Mouse (Mus musculus) telencephalon, adult 2 months (tissue): ENCODE measurements around the gene Trarg1.
A peak's percentile ranks its signal among the peaks of the same experiment; 100 is the strongest.
"Not testable (repeated sequence)": the region's sequence is repeated elsewhere in the genome, so short reads cannot be mapped to it uniquely, and the experiment has no call there.

Source experiments
- DNase-seq: peaks from one replicate; pipeline ENCODE4 v3.0.0-alpha.2; 2011; ENCODE audit warnings: low read depth, low spot score

Trarg1 gene

DNA sequence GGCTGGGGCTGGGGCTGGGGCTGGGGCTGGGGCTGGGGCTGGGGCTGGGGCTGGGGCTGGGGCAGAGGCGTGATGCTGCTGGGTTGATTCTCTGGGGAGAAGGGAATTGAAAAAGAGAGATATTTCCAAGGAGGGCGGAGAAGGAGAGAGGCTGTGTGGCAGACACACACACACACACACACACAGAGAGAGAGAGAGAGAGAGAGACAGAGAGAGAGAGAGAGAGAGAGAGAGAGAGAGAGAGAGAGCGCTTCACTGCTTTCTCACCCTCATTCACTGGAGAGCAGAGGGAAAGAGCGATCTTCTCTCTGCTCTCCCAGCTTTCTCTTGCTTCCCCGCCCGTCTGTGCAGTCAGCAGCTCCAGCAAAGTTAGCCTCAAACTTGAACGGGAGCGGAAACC, at the start of gene Trarg1:
Gene Trarg1, plus strand, starts transcription at position 301 of the 400 bp plus-strand sequence.
- not testable (repeated sequence) for DNase-seq

GRCm38 (mm10) chr11:76630023-76630422, 49.6 kb upstream of the Trarg1 start:
- DNase-seq, result no peak

DNA sequence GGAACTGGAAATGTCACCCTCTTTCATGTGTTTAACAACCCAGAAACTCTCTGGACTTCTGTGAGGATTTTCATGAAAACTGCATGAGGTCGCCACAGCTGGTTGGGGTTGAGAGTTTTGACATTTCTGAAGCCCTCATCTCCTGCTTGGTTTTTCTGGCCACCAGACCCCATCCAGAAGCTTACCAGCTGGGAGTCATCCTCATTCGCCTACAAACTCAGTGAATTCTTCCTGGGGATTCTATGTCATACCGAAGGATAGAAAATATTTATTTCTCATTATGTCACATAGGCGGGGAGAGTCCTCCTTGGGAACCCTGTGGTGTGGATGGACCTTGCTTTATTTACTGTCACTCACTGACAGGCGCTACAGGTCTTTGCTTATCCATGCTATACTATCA, 49.1 kb upstream of the Trarg1 start:
- no peak for DNase-seq

DNA sequence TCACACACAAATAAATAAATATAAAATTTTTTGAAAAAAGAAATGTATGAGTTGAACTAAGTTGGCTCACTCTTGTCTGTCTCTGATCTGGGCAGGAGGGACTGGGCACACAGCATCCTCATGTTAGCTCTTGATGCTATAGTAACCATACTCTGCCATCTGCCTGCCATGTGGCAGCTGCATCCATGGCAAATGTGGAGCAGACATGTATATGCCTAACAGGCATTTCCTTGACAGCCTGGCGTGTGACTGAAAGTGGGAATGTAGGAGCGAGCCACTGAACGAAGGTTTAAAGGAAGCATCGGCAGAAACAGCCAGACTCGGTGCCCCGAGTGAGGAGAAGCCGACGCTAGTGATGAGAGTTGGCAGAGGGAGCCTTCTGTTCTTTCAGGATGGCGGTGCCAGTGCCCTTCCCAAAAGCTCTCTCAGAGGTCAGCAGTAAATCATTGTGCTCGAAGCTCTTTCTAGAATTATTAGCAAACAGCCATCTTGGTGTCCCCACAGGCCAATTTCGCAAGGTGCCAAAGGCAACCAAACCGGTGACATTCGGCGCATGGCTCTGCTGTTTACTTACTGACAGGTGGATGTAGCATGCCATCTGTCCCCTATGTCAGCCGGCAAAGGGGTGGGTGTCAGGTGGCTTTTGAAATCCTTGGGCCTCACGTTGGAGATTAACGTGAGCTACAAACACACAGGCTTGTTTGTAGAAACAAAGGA, 40.2 kb upstream of the Trarg1 start:
- no peak for DNase-seq

DNA sequence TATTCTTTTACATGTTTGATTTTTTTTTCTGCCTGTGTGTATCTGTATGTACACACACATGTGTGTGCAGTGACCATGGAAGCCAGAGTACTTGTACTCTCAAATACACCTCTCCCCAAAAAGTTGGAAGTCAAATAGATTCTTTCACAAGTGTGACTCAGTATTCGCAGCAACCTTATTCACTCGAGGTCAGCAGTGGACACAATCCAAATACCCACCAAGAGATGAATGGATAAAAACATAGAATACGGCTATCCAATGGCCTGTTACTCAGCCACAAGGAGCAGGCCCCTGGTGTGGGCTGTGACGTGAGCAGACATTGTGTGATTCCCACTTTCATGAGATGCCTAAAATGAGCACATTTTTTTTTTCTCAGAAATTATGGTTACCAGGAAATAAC, 39.4 kb upstream of the Trarg1 start:
- no peak for DNase-seq

GRCm38 (mm10) chr11:76644257-76644656, 35.4 kb upstream of the Trarg1 start:
- no peak for DNase-seq

GRCm38 (mm10) chr11:76645036-76645435, 34.6 kb upstream of the Trarg1 start:
- DNase-seq, result no peak

DNA sequence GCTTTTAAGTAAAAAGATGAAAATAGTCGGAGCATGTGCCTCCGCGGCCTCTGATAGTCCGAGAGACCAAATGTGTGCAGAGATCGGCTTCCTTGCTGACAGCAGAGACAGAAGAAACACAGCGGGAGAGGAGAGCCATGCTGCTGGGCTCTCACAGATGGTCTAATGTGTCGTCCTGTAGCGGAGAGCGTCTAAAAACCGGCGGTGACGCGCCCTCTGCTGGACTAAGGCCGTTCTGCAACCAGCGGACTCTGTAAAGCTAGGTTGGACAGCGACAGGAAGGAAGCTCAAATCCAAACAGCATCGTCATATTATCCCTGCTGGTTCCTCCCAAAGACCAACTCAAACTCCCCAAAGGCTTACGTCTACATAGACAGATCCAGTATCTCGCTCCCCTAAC, 33.7 kb upstream of the Trarg1 start:
- DNase-seq, result peak; percentile 84

- DNase-seq, result no peak
Measured at GRCm38 (mm10) chr11:76647062-76647461, 32.5 kb upstream of the Trarg1 start.

DNA sequence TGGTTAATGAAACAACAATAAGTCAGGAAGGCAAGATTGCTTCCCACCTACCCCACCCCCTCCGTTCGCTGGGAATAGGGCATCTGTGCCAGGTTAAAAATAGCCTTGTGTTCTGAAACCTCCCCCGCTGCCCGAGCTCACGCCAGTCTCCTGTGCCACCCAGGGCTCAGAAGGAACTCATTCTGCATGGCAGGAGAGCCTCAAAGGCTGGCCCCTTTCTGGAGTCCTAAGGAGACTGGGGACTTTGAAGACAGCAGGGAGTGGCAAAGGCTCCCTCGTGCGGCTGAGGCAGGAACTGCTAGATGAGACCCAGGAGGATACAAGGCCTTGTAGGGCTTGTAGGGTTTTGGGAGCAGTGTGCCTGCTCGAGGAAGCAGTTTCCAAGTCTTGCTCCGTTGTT, 32.1 kb upstream of the Trarg1 start:
- DNase-seq, result peak; percentile 52

GRCm38 (mm10) chr11:76650862-76651560, 28.6 kb upstream of the Trarg1 start:
- DNase-seq, result peak; percentile 49

- DNase-seq, result no peak
Measured at GRCm38 (mm10) chr11:76652838-76653334, 26.7 kb upstream of the Trarg1 start.

GRCm38 (mm10) chr11:76655106-76655505, 24.5 kb upstream of the Trarg1 start:
- DNase-seq, result no peak

DNA sequence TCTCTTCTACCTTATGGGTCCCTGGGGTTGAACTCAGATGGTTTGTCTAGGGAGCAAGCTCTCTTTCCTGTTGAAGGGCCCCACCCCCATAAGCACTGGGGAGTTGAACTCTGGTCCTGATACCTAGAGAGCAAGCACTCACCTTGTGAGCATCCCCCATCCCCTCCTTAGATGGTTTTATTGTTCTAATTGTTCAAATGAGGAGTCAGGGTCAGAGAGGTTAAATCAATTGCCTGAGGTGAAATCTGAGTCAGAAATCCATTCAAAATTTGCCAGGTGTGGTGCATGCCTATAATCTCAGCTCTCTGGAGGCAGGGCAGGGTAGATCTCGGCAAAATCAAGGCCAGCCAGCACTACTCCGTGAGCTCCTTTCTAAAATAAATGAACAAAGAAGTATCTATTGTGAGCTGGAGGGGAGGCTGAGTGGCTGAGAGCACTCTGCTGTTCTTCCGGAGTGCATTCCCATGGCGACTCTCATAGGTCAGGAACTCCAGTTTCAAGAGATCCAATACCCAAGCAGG, 22.1 kb upstream of the Trarg1 start:
- no peak for DNase-seq

DNA sequence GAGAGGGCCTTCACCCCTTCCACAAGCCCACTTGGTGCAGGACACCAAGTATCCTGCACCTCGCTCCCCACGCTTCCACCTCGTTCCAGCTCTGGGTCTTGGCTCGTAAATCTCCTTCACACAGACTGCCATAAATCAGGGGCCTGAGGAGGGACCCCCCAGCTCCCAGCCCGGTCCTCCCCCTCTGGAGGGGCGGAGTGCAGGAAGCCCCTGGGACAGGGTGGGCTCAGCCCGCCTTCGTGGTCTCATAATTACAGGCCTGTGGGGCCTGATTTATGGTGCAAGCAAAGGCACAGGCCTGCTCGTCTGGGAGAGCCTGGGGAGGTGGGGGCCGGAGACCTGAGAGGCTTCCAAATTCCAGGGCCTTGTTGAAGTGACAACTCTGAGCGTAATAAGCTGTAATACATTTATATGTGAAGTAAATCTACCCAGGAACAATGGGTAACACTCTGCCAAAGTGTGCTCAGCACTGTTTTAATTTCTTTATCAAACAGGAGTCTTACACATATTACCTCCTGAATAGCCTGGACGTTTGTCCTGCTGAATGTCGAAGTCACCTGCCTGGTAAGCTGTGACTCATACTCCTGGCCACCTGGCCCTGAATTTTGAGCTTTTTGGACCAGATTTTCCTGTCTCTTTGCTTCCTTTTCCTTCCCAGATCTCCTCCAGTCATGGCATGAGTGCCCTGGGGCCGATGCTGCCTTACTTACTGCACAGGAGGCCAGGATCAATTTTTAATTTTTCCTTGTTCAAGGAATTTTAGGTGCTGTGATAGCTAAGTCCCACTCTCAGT, 20.3 kb upstream of the Trarg1 start:
- DNase-seq, result no peak

GRCm38 (mm10) chr11:76661790-76662468, 17.7 kb upstream of the Trarg1 start:
- DNase-seq, result no peak

DNA sequence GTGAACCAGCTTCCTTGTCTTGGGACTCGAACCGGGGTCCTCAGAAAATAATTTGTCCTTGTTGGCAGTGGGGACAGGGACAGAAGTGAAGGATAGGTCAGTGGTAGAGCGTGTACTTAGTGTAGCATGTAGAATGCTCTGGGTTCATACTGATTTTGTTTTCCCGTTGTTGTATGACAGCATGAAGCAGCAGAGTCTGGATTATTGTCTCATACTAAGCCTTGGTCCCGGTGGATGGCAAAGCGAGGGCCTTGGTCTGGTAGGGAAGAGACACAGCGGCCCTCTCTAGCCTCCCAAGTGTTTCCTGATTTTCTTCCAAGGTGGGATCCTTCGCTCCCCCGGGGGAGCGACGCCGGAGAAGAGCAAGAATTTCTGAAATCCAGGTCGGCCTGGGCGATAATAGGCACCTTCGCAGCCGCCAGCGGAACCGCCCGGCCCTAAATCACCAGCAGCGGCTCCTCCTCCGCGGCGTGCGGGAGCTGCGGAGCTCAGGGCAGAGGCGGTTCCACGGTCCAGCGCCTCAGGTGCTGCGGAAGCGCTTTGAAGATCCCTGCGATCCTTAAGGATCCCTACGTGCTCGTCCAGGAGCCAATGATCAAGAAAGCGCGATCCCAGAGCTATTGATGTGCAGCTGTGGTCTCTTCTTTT, 13.5 kb upstream of the Trarg1 start:
- DNase-seq, result no peak

- DNase-seq, result no peak
Measured at GRCm38 (mm10) chr11:76667807-76668206, 11.8 kb upstream of the Trarg1 start.

DNA sequence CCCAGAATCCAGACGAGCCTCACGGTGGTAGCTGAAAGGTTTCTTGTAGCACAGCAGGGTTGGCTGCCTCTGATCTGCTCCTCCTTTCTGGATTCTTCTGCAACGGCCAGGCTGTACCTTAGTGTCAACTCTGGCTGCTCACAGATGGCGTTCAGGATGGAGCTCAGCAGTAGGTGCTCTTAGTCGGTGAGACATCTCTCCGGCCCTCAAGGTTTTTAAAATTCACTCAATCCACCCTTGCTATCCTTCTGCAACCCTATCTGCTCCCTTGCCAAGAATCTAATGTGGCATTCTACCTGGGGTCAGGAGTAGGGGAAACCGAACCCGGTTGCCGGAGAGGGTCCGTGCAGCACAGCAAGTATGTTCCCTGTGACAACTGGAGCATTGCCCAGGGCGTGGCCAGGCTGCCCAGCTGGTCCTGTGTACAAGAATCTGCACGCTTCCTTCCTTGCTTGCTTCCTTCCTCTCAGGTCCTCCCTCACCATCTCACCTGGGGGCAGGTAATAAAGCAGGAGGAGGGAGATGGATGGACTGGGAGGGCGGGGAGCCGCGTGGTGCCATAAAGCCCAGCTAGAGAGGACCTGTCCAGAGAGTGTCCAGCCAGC, 7.6 kb upstream of the Trarg1 start, which contains the start of gene Bhlha9:
Gene Bhlha9, plus strand, starts transcription at position 600 of the 605 bp plus-strand sequence.
- DNase-seq, result no peak
